Mouse (Mus musculus) spleen, adult 2 months (tissue): ENCODE results near the gene Ryr1.

Experiments
- CTCF ChIP-seq: fragments of 200-500 bp; IDR thresholded peaks from 2 replicates; pipeline ENCODE4 v1.5.1; 2011; ENCODE audit warnings: mild to moderate bottlenecking, inconsistent platforms; ENCODE audit not compliant: insufficient read depth, insufficient read length, insufficient replicate concordance; ENCODE audit errors: extremely low read depth
- POLR2A ChIP-seq: fragments of 200-500 bp; IDR thresholded peaks from 2 replicates; pipeline ENCODE4 v1.6.1; 2011; ENCODE audit warnings: low read depth, low read length, inconsistent platforms

- no peak for TF ChIP-seq POLR2A
- TF ChIP-seq CTCF = no peak
Observed at GRCm38 (mm10) chr7:29170066-29170754, 45.2 kb upstream of the Ryr1 start, which contains the start of the genes Ggn and Spred3.
